ENCODE assay signal across 13 mouse cellular contexts in genomic region chr1:168374953-168375600, GRCm38 (mm10). TPM values are rescaled to one million over a fixed set of nuclear protein-coding genes. Genes with fewer than 3 reads are reported as not detected.
A peak's percentile ranks its signal among the peaks of the same experiment; 100 is the strongest.
DNase-seq lines count a peak whose midpoint lies in the region; ATAC-seq and TF ChIP-seq lines count a peak whose summit lies in the region.
"Had no signal": no experiment of that assay in that cellular context is flagged by ENCODE, and none has a peak within 500 bp of the region (broad histone marks: within the 10 kb centered on the region; RNA-seq: fewer than 3 reads in every experiment).

No protein-coding gene starts in this region.

- DNase-seq in heart, adult 2 months, result peak in 1 of 2 experiments; percentile 65
- no peak for DNase-seq in heart, postnatal 36 days
- peak; percentile 65 for DNase-seq in lung, postnatal 10 days
- no peak for DNase-seq in lung, postnatal 36 days
- peak; percentile 66 for DNase-seq in forebrain, postnatal 0 days
- DNase-seq in lung, postnatal 4 days, result peak; percentile 22 to 65
- DNase-seq in thymus, postnatal 36 days, result no peak
- DNase-seq: cerebellum, postnatal 36 days; kidney, postnatal 14 days; right cerebral cortex, adult 18-20 months had no signal

- peak; percentile 80 for ATAC-seq in forebrain, postnatal 0 days

- TF ChIP-seq POLR2A in heart, adult 2 months (IDR thresholded peaks at IDR 0.05; ENCODE audit: insufficient read depth, low read depth, low read length), result no peak

- H3K9me3 ChIP-seq in forebrain, postnatal 0 days (ENCODE audit: low read length), result no peaks in the 10 kb centered on the region
- H3K9me3 ChIP-seq: hindbrain, embryonic 12.5 days had no signal

- H3K9ac ChIP-seq in heart, adult 2 months (ENCODE audit: low read depth, low read length), result no peak overlapping the region
- H3K9ac ChIP-seq in forebrain, postnatal 0 days, result no peak overlapping the region
- H3K9ac ChIP-seq: hindbrain, embryonic 12.5 days had no signal

- no peak overlapping the region for H3K4me3 ChIP-seq in heart, adult 2 months
- no peak overlapping the region for H3K4me3 ChIP-seq in forebrain, postnatal 0 days (ENCODE audit: low read depth, low read length)
- H3K4me3 ChIP-seq: erythroblast, embryonic 14.5 days; hindbrain, embryonic 12.5 days had no signal

- H3K4me1 ChIP-seq in heart, adult 2 months (ENCODE audit: control insufficient read depth, insufficient read depth, low read length), result peaks cover 3% of the 10 kb centered on the region
- H3K4me1 ChIP-seq in forebrain, postnatal 0 days (ENCODE audit: insufficient read depth), result peaks cover 20% of the 10 kb centered on the region

- no peaks in the 10 kb centered on the region; the same call in none of the 2 replicates for H3K36me3 ChIP-seq in heart, adult 2 months (ENCODE audit: control insufficient read depth, insufficient read depth, low read length)
- H3K36me3 ChIP-seq in forebrain, postnatal 0 days (ENCODE audit: insufficient read depth), result no peaks in the 10 kb centered on the region

- 31% methylated on average over 12 of the region's 12 CpGs for WGBS in heart, adult 2 months
- 27% methylated on average over 12 of the region's 12 CpGs for WGBS in forebrain, postnatal 0 days

- H3K79me2 ChIP-seq in heart, adult 2 months (replicated peaks; ENCODE audit: control insufficient read depth, insufficient read depth, low read length), result peaks cover 2% of the 10 kb centered on the region; the same call in 1 of the 2 replicates

- no peak for TF ChIP-seq CTCF in heart, adult 2 months (IDR thresholded peaks at IDR 0.05)
- TF ChIP-seq CTCF in forebrain, postnatal 0 days (IDR thresholded peaks at IDR 0.05; ENCODE audit: low read depth), result no peak

- intact Hi-C loops in heart, adult 2 months (cut with DNase I), result loop anchor here (5.0 to 10.0 kb wide), 4 partner anchors 88 to 970 kb away; no protein-coding TSS in a partner anchor
- intact Hi-C loops in heart, postnatal 36 days (cut with DNase I), result loop anchor here (2.0 to 10.0 kb wide), 5 partner anchors 160 to 1084 kb away; no protein-coding TSS in a partner anchor

- peak overlapping the region; percentile 62 for H3K27ac ChIP-seq in heart, adult 2 months
- no peak overlapping the region; the same call in 1 of the 2 replicates for H3K27ac ChIP-seq in forebrain, postnatal 0 days (ENCODE audit: low read depth, low read length)
- H3K27ac ChIP-seq: hindbrain, embryonic 12.5 days; macrophage had no signal

- no peak overlapping the region for H3K4me2 ChIP-seq in forebrain, postnatal 0 days (ENCODE audit: low read depth)
- H3K4me2 ChIP-seq: hindbrain, embryonic 12.5 days had no signal

- 0 out of 2 replicates have a peak, but pooled peaks have one; percentile 4 for TF ChIP-seq EP300 in heart, adult 2 months (IDR thresholded peaks at IDR 0.05; ENCODE audit: insufficient read depth, low read depth, low read length)

- no peaks in the 10 kb centered on the region for H3K27me3 ChIP-seq in heart, adult 2 months (ENCODE audit: control insufficient read depth, insufficient read depth, low read length)
- no peaks in the 10 kb centered on the region for H3K27me3 ChIP-seq in forebrain, postnatal 0 days (ENCODE audit: insufficient read depth, low read length)
- H3K27me3 ChIP-seq: hindbrain, embryonic 12.5 days had no signal

RNA-seq across cellular contexts. Expression of gene Pbx1, which starts 57.0 kb away (rescaled TPM):
- total RNA-seq in heart, adult 2 months (2021), result 10 to 100 TPM; 52.8 to 54.7 TPM
- 33.1 and 47.6 TPM in 2 replicates for polyA plus RNA-seq in heart, adult 2 months (2012; rRNA removed)
- 10 to 100 TPM; 47.2 to 63.0 TPM for total RNA-seq in heart, postnatal 36 days (2021)
- 79.2 and 95.9 TPM in 2 replicates for total RNA-seq in forebrain, postnatal 0 days (2014; rRNA removed)
- polyA plus RNA-seq in forebrain, postnatal 0 days (2015; fragmentation: Nextera tagmentation; extraction: Ambion mirVana), result 52.6 and 60.5 TPM in 2 replicates

Comparison
In these comparisons a context has a peak if more than half of its experiments do, and no peak if none do; other contexts are left out.
1. DNase-seq: peak in lung, postnatal 10 days (single experiment), forebrain, postnatal 0 days (single experiment) and lung, postnatal 4 days (2 of 2); none in heart, postnatal 36 days (0 of 2), lung, postnatal 36 days (single experiment) and thymus, postnatal 36 days (0 of 2).